Mouse (Mus musculus) liver, embryonic 14.5 days (tissue): Measurements from ENCODE around the gene Gemin2.

Experiments used
- CTCF ChIP-seq: IDR thresholded peaks from 2 replicates; pipeline ENCODE4 v1.5.1; 2016; ENCODE audit warnings: antibody characterized with exemption, low read depth, control low read depth
- EP300 ChIP-seq: IDR thresholded peaks from 2 replicates; pipeline ENCODE4 v1.6.1; 2016; ENCODE audit warnings: antibody characterized with exemption, low read depth

- TF ChIP-seq CTCF (peak; percentile 78), EP300 (no peak)
These were observed 48.6 kb upstream of the Gemin2 start for GRCm38 (mm10) chr12:58964583-58964982.
